Mouse (Mus musculus) limb, embryonic 14.5 days (tissue): ENCODE results near the gene Tnc. TPM values are rescaled to one million over a fixed set of nuclear protein-coding genes. Genes with fewer than 3 reads are reported as not detected.

Source experiments
- ATAC-seq: fragments of 200-750 bp; cut with Nextera tagmentation; 2 replicates; pipeline ENCODE4 v1.8.0; 2017; ENCODE audit warnings: low read depth, moderate number of reproducible peaks, moderate TSS enrichment; ENCODE audit not compliant: low FRiP score
- DNase-seq: peaks from one replicate; pipeline ENCODE4 v3.0.0-alpha.2; 2015; ENCODE audit warnings: low spot score
- H3K27ac ChIP-seq: fragments of 300-500 bp; sonication (generic); replicated peaks from 2 replicates; pipeline ENCODE4 v1.5.1; 2014; ENCODE audit warnings: low read depth, mild to moderate bottlenecking, low read length, moderate library complexity, mixed read lengths
- H3K27me3 ChIP-seq: fragments of 300-500 bp; sonication (generic); 2 replicates; pipeline ENCODE4 v1.6.1; 2014; ENCODE audit warnings: low read length, mixed read lengths; ENCODE audit not compliant: control insufficient read depth, insufficient read depth
- H3K36me3 ChIP-seq: fragments of 300-500 bp; sonication (generic); 2 replicates; pipeline ENCODE4 v1.6.1; 2014; ENCODE audit warnings: mild to moderate bottlenecking, low read length, moderate library complexity, mixed read lengths; ENCODE audit not compliant: control insufficient read depth, insufficient read depth
- H3K4me1 ChIP-seq: fragments of 300-500 bp; sonication (generic); 2 replicates; pipeline ENCODE4 v1.6.1; 2014; ENCODE audit warnings: antibody characterized with exemption, low read length, mixed read lengths; ENCODE audit not compliant: control insufficient read depth, insufficient read depth
- H3K4me2 ChIP-seq: fragments of 300-500 bp; sonication (generic); replicated peaks from 2 replicates; pipeline ENCODE4 v1.6.1; 2014; ENCODE audit warnings: low read depth, mild to moderate bottlenecking, low read length, moderate library complexity; ENCODE audit not compliant: severe bottlenecking
- H3K4me3 ChIP-seq: fragments of 300-500 bp; sonication (generic); replicated peaks from 2 replicates; pipeline ENCODE4 v1.5.1; 2014; ENCODE audit warnings: low read length
- H3K9ac ChIP-seq: fragments of 300-500 bp; sonication (generic); 2 replicates; pipeline ENCODE4 v1.6.1; 2014; ENCODE audit warnings: mild to moderate bottlenecking, low read depth, low read length, moderate library complexity; ENCODE audit not compliant: severe bottlenecking
- H3K9me3 ChIP-seq: fragments of 300-500 bp; sonication (generic); 2 replicates; pipeline ENCODE4 v1.6.1; 2016; ENCODE audit warnings: low read length; ENCODE audit not compliant: control insufficient read depth
- POLR2A ChIP-seq: fragments of 200-500 bp; IDR thresholded peaks from 2 replicates; pipeline ENCODE4 v1.8.0; 2012; ENCODE audit warnings: inconsistent platforms, mild to moderate bottlenecking, moderate library complexity, borderline replicate concordance; ENCODE audit not compliant: insufficient read depth, insufficient read length; ENCODE audit errors: extremely low read depth
- WGBS: fragments of 180-500 bp; shearing (Covaris S2); extraction: QIAGEN DNeasy Blood & Tissue Kit; methylation state at CpG from one replicate; pipeline ENCODE4 v1.1.7; 2014; 5-methylcytosine and 5-hydroxymethylcytosine counted together
- polyA plus RNA-seq, 2 experiments: library from polyadenylated mRNA; depleted of rRNA in 1 of 2; stranded (reverse) in 1 of 2; unstranded in 1 of 2; fragments of >200 nt; fragmentation: Nextera tagmentation in 1 of 2; extraction: Ambion mirVana in 1 of 2; gene quantifications; 2 replicates each; pipeline versions ENCODE4 v1.2.1 to v1.2.3; 2012 to 2014

Tnc gene
- polyA plus RNA-seq, 2 experiments = 58.2 to 73.8 TPM

- peak overlapping the region; percentile 23; the same call in 1 of the 2 replicates for H3K4me2 ChIP-seq
- peak; percentile 85 for ATAC-seq
- H3K9me3 ChIP-seq = no peaks in the 10 kb centered on the region
- WGBS = 16% methylated on average over 10 of the region's 10 CpGs
- H3K4me1 ChIP-seq = 0 out of 2 replicates have a peak, but pooled peaks cover 4% of the 10 kb centered on the region
- TF ChIP-seq POLR2A = no peak
- H3K27ac ChIP-seq = 0 out of 2 replicates have a peak overlapping the region, but pooled peaks have one; percentile 7
- DNase-seq = peak; percentile 52
- H3K9ac ChIP-seq = peak overlapping the region; percentile 34; the same call in 1 of the 2 replicates
- no peaks in the 10 kb centered on the region for H3K36me3 ChIP-seq
- H3K27me3 ChIP-seq = no peaks in the 10 kb centered on the region
- no peak overlapping the region for H3K4me3 ChIP-seq
Observed at GRCm38 (mm10) chr4:64065266-64065665, 18.5 kb upstream of the Tnc start.

- H3K27me3 ChIP-seq = no peaks in the 10 kb centered on the region
- no peak overlapping the region for H3K4me2 ChIP-seq
- no peaks in the 10 kb centered on the region for H3K4me1 ChIP-seq
- no peak overlapping the region for H3K27ac ChIP-seq
- DNase-seq (peak; percentile 40), ATAC-seq (peak; percentile 57; the same call in 1 of the 2 replicates)
- H3K36me3 ChIP-seq = no peaks in the 10 kb centered on the region
- H3K9me3 ChIP-seq = no peaks in the 10 kb centered on the region
- TF ChIP-seq POLR2A = no peak
- no peak overlapping the region for H3K9ac ChIP-seq
- no peak overlapping the region for H3K4me3 ChIP-seq
- 61% methylated on average over 6 of the region's 6 CpGs for WGBS
Observed at GRCm38 (mm10) chr4:64058856-64059231, 12.0 kb upstream of the Tnc start.

- 67% methylated on average over 12 of the region's 12 CpGs for WGBS
- no peak overlapping the region for H3K9ac ChIP-seq
- no peaks in the 10 kb centered on the region for H3K27me3 ChIP-seq
- H3K4me1 ChIP-seq = no peaks in the 10 kb centered on the region
- DNase-seq (peak; percentile 44), ATAC-seq (no peak)
- no peaks in the 10 kb centered on the region for H3K9me3 ChIP-seq
- H3K36me3 ChIP-seq = no peaks in the 10 kb centered on the region
- no peak overlapping the region for H3K4me3 ChIP-seq
- no peak for TF ChIP-seq POLR2A
- H3K4me2 ChIP-seq = no peak overlapping the region
- H3K27ac ChIP-seq = no peak overlapping the region
Observed at GRCm38 (mm10) chr4:64058048-64058855, 11.4 kb upstream of the Tnc start.

- Histone ChIP-seq H3K4me2 (no peak overlapping the region), H3K9ac (no peak overlapping the region), H3K27ac (no peak overlapping the region), H3K9me3 (no peaks in the 10 kb centered on the region), H3K4me1 (peaks cover 21% of the 10 kb centered on the region), H3K36me3 (no peaks in the 10 kb centered on the region), H3K4me3 (no peak overlapping the region), H3K27me3 (no peaks in the 10 kb centered on the region)
- peak; percentile 28 for DNase-seq
- WGBS = 27% methylated on average over 7 of the region's 7 CpGs
- ATAC-seq = no peak
- no peak for TF ChIP-seq POLR2A
Observed at GRCm38 (mm10) chr4:64048177-64048576, 1.4 kb upstream of the Tnc start.

- peaks cover 32% of the 10 kb centered on the region for H3K4me1 ChIP-seq
- 50% methylated on average over 4 of the region's 4 CpGs for WGBS
- no peaks in the 10 kb centered on the region for H3K9me3 ChIP-seq
- DNase-seq = no peak
- H3K4me3 ChIP-seq = no peak overlapping the region
- ATAC-seq = no peak
- no peak overlapping the region for H3K9ac ChIP-seq
- TF ChIP-seq POLR2A = no peak
- peaks cover 3% of the 10 kb centered on the region; the same call in 1 of the 2 replicates for H3K36me3 ChIP-seq
- H3K4me2 ChIP-seq = peak overlapping the region; percentile 69
- no peaks in the 10 kb centered on the region for H3K27me3 ChIP-seq
- no peak overlapping the region for H3K27ac ChIP-seq
Observed at GRCm38 (mm10) chr4:64043893-64044292, 2.9 kb downstream of the Tnc start.
